Mouse (Mus musculus) ES-E14 (cell line): ENCODE measurements around the gene Rit1. TPM values are rescaled to one million over a fixed set of nuclear protein-coding genes. Genes with fewer than 3 reads are reported as not detected.
A peak's percentile ranks its signal among the peaks of the same experiment; 100 is the strongest.

Experiments used
- DNase-seq: peaks from one replicate; pipeline ENCODE4 v3.0.0-alpha.2; 2013; ENCODE audit warnings: low read depth, low spot score
- H3K27ac ChIP-seq: 2 replicates; pipeline ENCODE4 v1.5.1; 2012; ENCODE audit warnings: low read depth, mild to moderate bottlenecking, low read length, moderate library complexity, mixed read lengths; ENCODE audit not compliant: poor library complexity, insufficient read depth, severe bottlenecking
- H3K36me3 ChIP-seq: 2 replicates; pipeline ENCODE4 v1.6.1; 2012; ENCODE audit warnings: mild to moderate bottlenecking, low read length, moderate library complexity, mixed read lengths; ENCODE audit not compliant: control insufficient read depth, poor library complexity, insufficient read depth, severe bottlenecking
- H3K4me1 ChIP-seq, 2 experiments: fragments of 150-350 bp in 1 of 2; sonication (generic) in 1 of 2; 2 replicates each; pipeline ENCODE4 v1.6.1; 2012; ENCODE audit warnings: low read length in 2 of 2, mild to moderate bottlenecking in 1 of 2, mixed read lengths in 1 of 2; ENCODE audit not compliant: control insufficient read depth in 2 of 2, insufficient read depth in 2 of 2, poor library complexity in 1 of 2
- H3K4me3 ChIP-seq, 2 experiments: fragments of 150-350 bp in 1 of 2; sonication (generic) in 1 of 2; 2 replicates each; pipeline ENCODE4 v1.5.1; 2012; ENCODE audit warnings: low read length in 2 of 2, low read depth in 1 of 2, mild to moderate bottlenecking in 1 of 2, mixed read lengths in 1 of 2; ENCODE audit not compliant: insufficient read depth in 1 of 2, poor library complexity in 1 of 2, severe bottlenecking in 1 of 2
- H3K9ac ChIP-seq: 2 replicates; pipeline ENCODE4 v1.6.1; 2012; ENCODE audit warnings: low read depth, mild to moderate bottlenecking, low read length, mixed read lengths; ENCODE audit not compliant: poor library complexity, insufficient read depth, severe bottlenecking
- H3K9me3 ChIP-seq: fragments of 150-350 bp; sonication (generic); 2 replicates; pipeline ENCODE4 v1.6.1; 2012; ENCODE audit warnings: low read depth, mild to moderate bottlenecking, low read length; ENCODE audit not compliant: control insufficient read depth, insufficient read depth
- CHD2 ChIP-seq: IDR thresholded peaks from 2 replicates; pipeline ENCODE4 v1.6.1; 2014; ENCODE audit warnings: mild to moderate bottlenecking, low read depth, low read length, inconsistent platforms
- HCFC1 ChIP-seq: IDR thresholded peaks from 2 replicates; pipeline ENCODE4 v1.6.1; 2012; ENCODE audit warnings: low read length, inconsistent platforms, borderline replicate concordance; ENCODE audit not compliant: insufficient read depth
- MAFK ChIP-seq: IDR thresholded peaks from 2 replicates; pipeline ENCODE4 v1.6.1; 2014; ENCODE audit warnings: mild to moderate bottlenecking, low read depth, low read length, inconsistent platforms; ENCODE audit not compliant: insufficient read depth
- ZC3H11A ChIP-seq: IDR thresholded peaks from 2 replicates; pipeline ENCODE4 v1.6.1; 2012; ENCODE audit warnings: low read depth, mild to moderate bottlenecking, inconsistent platforms, low read length, borderline replicate concordance
- ZNF384 ChIP-seq: IDR thresholded peaks from 2 replicates; pipeline ENCODE4 v1.6.1; 2012; ENCODE audit warnings: low read depth, low read length, inconsistent platforms
- in situ Hi-C, 2 experiments: fragments of 600-800 bp; cut with MboI; formaldehyde crosslinking; loops; one replicate each; pipeline ENCODE4 v1.15.1; 2025; ENCODE audit warnings: low sequenced_read_pairs in 2 of 2, inconsistent platforms in 1 of 2; ENCODE audit not compliant: unreplicated experiment in 2 of 2
- total RNA-seq: library from RNA; depleted of rRNA; stranded (reverse); fragments of 300-350 nt; gene quantifications from 2 replicates; pipeline ENCODE4 v1.2.3, GENCODE M21; 2012; rRNA removed

Gene Rit1
- total RNA-seq: 10.7 and 18.3 TPM in 2 replicates

DNA sequence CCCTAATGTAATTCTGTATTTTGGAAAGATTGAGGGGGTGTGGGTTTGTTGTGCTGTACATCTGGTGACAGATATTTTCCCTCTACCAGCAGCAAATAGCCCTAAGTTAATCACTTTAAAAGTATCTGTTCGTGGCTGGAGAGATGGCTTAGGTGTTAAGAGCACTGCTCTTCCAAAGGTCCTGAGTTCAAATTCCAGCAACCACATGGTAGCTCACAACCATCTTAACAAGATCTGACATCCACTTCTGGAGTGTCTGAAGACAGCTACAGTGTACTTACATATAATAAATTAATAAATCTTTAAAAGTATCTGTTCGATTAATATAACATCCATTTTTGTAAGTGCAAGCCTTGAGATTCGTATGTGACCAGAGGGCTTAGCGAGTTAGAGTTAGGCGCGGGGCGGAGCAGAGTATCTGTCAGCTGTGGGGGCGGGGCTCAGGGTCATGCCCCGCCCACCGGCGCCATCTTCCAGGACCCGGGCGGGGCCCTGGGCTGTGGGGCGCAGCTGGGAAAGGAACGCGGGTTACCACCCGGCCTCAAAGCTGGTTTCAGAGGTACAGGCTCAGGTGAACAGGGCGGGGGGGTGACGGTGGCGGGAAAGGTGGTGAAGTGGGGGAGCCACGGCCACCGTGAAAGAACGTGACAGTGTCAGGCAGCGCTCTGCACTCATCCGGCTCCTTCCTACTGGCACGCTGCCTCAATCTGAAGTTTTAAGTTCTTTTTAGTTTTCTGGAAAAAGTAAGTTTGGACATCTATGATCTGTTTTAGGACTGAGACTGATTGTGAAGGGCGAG lies at the start of gene Rit1:
Rit1 (plus strand) TSS at position 440 of the 799 bp plus-strand sequence.
- peak within 1 kb of the TSS; percentile 46; the same call in 1 of the 2 replicates for H3K27ac ChIP-seq
- peak; percentile 70 for DNase-seq
- TF ChIP-seq ZNF384 (no peak), MAFK (no peak), HCFC1 (no peak), CHD2 (no peak), ZC3H11A (no peak)
- H3K4me3 ChIP-seq: peak within 1 kb of the TSS; percentile 82 to 86
- H3K9me3 ChIP-seq: no peaks in the 10 kb centered on the region
- in situ Hi-C loops: loop anchor here in 1 of 2 experiments (25.0 kb wide), 1 partner anchor 404 kb away; no protein-coding TSS in a partner anchor
- H3K4me1 ChIP-seq: peaks cover 3 to 6% of the 10 kb centered on the region in 2 experiments; a peak in 2 of 4 replicates
- peak within 1 kb of the TSS; percentile 83 for H3K9ac ChIP-seq
- H3K36me3 ChIP-seq: peaks cover 13% of the 10 kb centered on the region

DNA sequence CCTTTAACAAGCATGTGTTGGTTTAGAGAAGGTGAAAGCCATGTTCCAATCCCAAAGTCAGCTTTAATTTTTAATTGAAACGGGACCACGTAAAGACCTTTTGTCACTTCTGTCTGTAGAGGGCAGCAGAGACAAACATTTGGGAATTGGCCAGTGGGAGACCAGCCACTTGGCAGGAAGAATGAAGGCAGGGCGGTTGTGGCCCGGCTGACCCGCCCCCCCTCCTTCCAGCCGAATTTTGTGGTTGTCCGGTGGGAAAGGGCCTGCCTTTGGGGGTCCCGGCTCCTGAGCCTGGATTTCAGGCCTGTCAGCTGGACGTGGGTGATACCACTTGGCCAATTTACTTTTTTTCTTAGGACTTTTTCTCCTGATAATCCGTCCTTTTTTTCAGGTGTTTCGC lies 39.2 kb upstream of the Rit1 start:
- TF ChIP-seq ZNF384 (no peak), CHD2 (no peak), ZC3H11A (peak; percentile 64; the same call in 1 of the 2 replicates), HCFC1 (no peak), MAFK (no peak)
- peak; percentile 60 for DNase-seq
- in situ Hi-C loops: loop anchor here in 1 of 2 experiments (25.0 kb wide), 1 partner anchor 1360 kb away; no protein-coding TSS in a partner anchor
- Histone ChIP-seq H3K4me1 (no peaks in the 10 kb centered on the region), H3K4me3 (peak overlapping the region in 1 of 2 experiments; percentile 14; a peak in 2 of 4 replicates), H3K27ac (no peak overlapping the region), H3K36me3 (no peaks in the 10 kb centered on the region), H3K9me3 (peaks cover 13% of the 10 kb centered on the region), H3K9ac (peak overlapping the region; percentile 61; the same call in 1 of the 2 replicates)

- H3K36me3 ChIP-seq: peaks cover 9% of the 10 kb centered on the region
- H3K4me1 ChIP-seq: peaks cover 2 to 3% of the 10 kb centered on the region in 2 experiments; a peak in 1 of 4 replicates
- no peak for TF ChIP-seq CHD2
- no peak for TF ChIP-seq HCFC1
- no peaks in the 10 kb centered on the region for H3K9me3 ChIP-seq
- H3K4me3 ChIP-seq: no peak overlapping the region
- DNase-seq: no peak
- in situ Hi-C loops: loop anchor here in 1 of 2 experiments (25.0 kb wide), 1 partner anchor 1353 kb away; no protein-coding TSS in a partner anchor
- no peak overlapping the region for H3K9ac ChIP-seq
- H3K27ac ChIP-seq: no peak overlapping the region
Measured at GRCm38 (mm10) chr3:88683814-88684213, 32.8 kb upstream of the Rit1 start.

- TF ChIP-seq MAFK (no peak), HCFC1 (no peak), ZNF384 (no peak), ZC3H11A (no peak), CHD2 (no peak)
- Histone ChIP-seq H3K36me3 (peaks cover 12% of the 10 kb centered on the region), H3K27ac (no peak overlapping the region; the same call in 1 of the 2 replicates), H3K9ac (no peak overlapping the region), H3K4me1 (peaks cover 2 to 3% of the 10 kb centered on the region in 2 experiments; a peak in 1 of 4 replicates), H3K4me3 (peak overlapping the region; percentile 98 to 100; a peak in 3 of 4 replicates), H3K9me3 (no peaks in the 10 kb centered on the region)
- DNase-seq: no peak
- in situ Hi-C loops: loop anchor here in 1 of 2 experiments (25.0 kb wide), 1 partner anchor 1353 kb away; no protein-coding TSS in a partner anchor
Measured at GRCm38 (mm10) chr3:88684236-88684979, 32.2 kb upstream of the Rit1 start.
